In genomic region chr13:21233732-21234705, GRCm38 (mm10) we compare ENCODE assay signal across 9 mouse cellular contexts. TPM values are rescaled to one million over a fixed set of nuclear protein-coding genes. Genes with fewer than 3 reads are reported as not detected.
DNase-seq lines count a peak whose midpoint lies in the region; ATAC-seq and TF ChIP-seq lines count a peak whose summit lies in the region.
"Had no signal": no experiment of that assay in that cellular context is flagged by ENCODE, and none has a peak within 500 bp of the region (broad histone marks: within the 10 kb centered on the region; RNA-seq: fewer than 3 reads in every experiment).

No protein-coding gene starts in this region.

- DNase-seq in B cell, adult 2 months, result peak; percentile 83 to 84
- peak; percentile 92 for DNase-seq in brain, adult 2 months (ENCODE audit: low read depth, low spot score)
- peak; percentile 93 for DNase-seq in heart, embryonic 10.5 days (ENCODE audit: low spot score)
- DNase-seq in midbrain, postnatal 0 days (ENCODE audit: low spot score), result peak; percentile 87
- peak; percentile 64 to 80 for DNase-seq in spleen, postnatal 10 days (ENCODE audit: low spot score in 2 of 2)

- no peaks in the 10 kb centered on the region for H3K36me3 ChIP-seq in heart, embryonic 10.5 days
- no peaks in the 10 kb centered on the region for H3K36me3 ChIP-seq in kidney, embryonic 14.5 days (ENCODE audit: control insufficient read depth, insufficient read depth, low read length)
- H3K36me3 ChIP-seq in limb, embryonic 15.5 days, result no peaks in the 10 kb centered on the region
- no peaks in the 10 kb centered on the region for H3K36me3 ChIP-seq in midbrain, postnatal 0 days (ENCODE audit: insufficient read depth, low read length)

- no peaks in the 10 kb centered on the region for H3K27me3 ChIP-seq in heart, embryonic 10.5 days (ENCODE audit: insufficient read depth, poor library complexity, severe bottlenecking)
- H3K27me3 ChIP-seq in kidney, embryonic 14.5 days (ENCODE audit: control insufficient read depth, insufficient read depth, low read length), result no peaks in the 10 kb centered on the region
- H3K27me3 ChIP-seq in limb, embryonic 15.5 days, result no peaks in the 10 kb centered on the region
- H3K27me3 ChIP-seq in midbrain, postnatal 0 days (ENCODE audit: insufficient read depth, low read length), result no peaks in the 10 kb centered on the region

- WGBS in heart, embryonic 10.5 days, result under 1% methylated on average over 43 of the region's 43 CpGs
- WGBS in kidney, embryonic 14.5 days, result 1% methylated on average over 43 of the region's 43 CpGs
- under 1% methylated on average over 43 of the region's 43 CpGs for WGBS in limb, embryonic 15.5 days
- WGBS in midbrain, postnatal 0 days, result under 1% methylated on average over 43 of the region's 43 CpGs

- H3K4me3 ChIP-seq in embryonic fibroblast, embryonic 13.5 days (ENCODE audit: insufficient read depth, low read length), result peak overlapping the region; percentile 82
- peak overlapping the region; percentile 70 for H3K4me3 ChIP-seq in heart, embryonic 10.5 days
- H3K4me3 ChIP-seq in kidney, embryonic 14.5 days (ENCODE audit: low read length), result peak overlapping the region; percentile 60
- peak overlapping the region; percentile 50 for H3K4me3 ChIP-seq in limb, embryonic 15.5 days
- peak overlapping the region; percentile 57 for H3K4me3 ChIP-seq in midbrain, postnatal 0 days (ENCODE audit: low read depth, low read length)

- peak; percentile 64 for TF ChIP-seq CTCF in embryonic fibroblast, embryonic 13.5 days (IDR thresholded peaks at IDR 0.05; ENCODE audit: borderline replicate concordance, insufficient read depth, low read length)
- TF ChIP-seq CTCF in midbrain, postnatal 0 days (IDR thresholded peaks at IDR 0.05), result peak; percentile 88

- peak overlapping the region; percentile 51 for H3K9ac ChIP-seq in kidney, embryonic 14.5 days (ENCODE audit: low read depth, low read length)
- peak overlapping the region; percentile 45 for H3K9ac ChIP-seq in limb, embryonic 15.5 days
- H3K9ac ChIP-seq in midbrain, postnatal 0 days (replicated peaks; ENCODE audit: low read length, poor library complexity, severe bottlenecking), result peak overlapping the region; percentile 45

- peak; percentile 96 for ATAC-seq in kidney, embryonic 14.5 days (ENCODE audit: low FRiP score, low TSS enrichment)
- ATAC-seq in limb, embryonic 15.5 days (ENCODE audit: insufficient number of reproducible peaks, low FRiP score, low TSS enrichment, low read depth), result peak; percentile 77
- ATAC-seq in midbrain, postnatal 0 days (ENCODE audit: low FRiP score), result peak; percentile 94

- H3K27ac ChIP-seq in embryonic fibroblast, embryonic 13.5 days (ENCODE audit: insufficient read depth, low read length), result no peak overlapping the region
- H3K27ac ChIP-seq in heart, embryonic 10.5 days, result peak overlapping the region; percentile 56; the same call in 1 of the 2 replicates
- H3K27ac ChIP-seq in kidney, embryonic 14.5 days (ENCODE audit: low read depth, low read length), result no peak overlapping the region
- H3K27ac ChIP-seq in limb, embryonic 15.5 days, result peak overlapping the region; percentile 59; the same call in 1 of the 2 replicates
- H3K27ac ChIP-seq in midbrain, postnatal 0 days (ENCODE audit: low read depth, low read length), result peak overlapping the region; percentile 52; the same call in 1 of the 2 replicates

- no peaks in the 10 kb centered on the region for H3K9me3 ChIP-seq in heart, embryonic 10.5 days
- H3K9me3 ChIP-seq in kidney, embryonic 14.5 days (ENCODE audit: control insufficient read depth, low read length), result no peaks in the 10 kb centered on the region
- no peaks in the 10 kb centered on the region for H3K9me3 ChIP-seq in limb, embryonic 15.5 days
- no peaks in the 10 kb centered on the region for H3K9me3 ChIP-seq in midbrain, postnatal 0 days (ENCODE audit: low read length)

- peaks cover 6% of the 10 kb centered on the region; the same call in 1 of the 2 replicates for H3K4me1 ChIP-seq in embryonic fibroblast, embryonic 13.5 days (ENCODE audit: control insufficient read depth, insufficient read depth, low read length)
- H3K4me1 ChIP-seq in heart, embryonic 10.5 days, result no peaks in the 10 kb centered on the region
- no peaks in the 10 kb centered on the region for H3K4me1 ChIP-seq in kidney, embryonic 14.5 days (ENCODE audit: control insufficient read depth, insufficient read depth, low read length)
- H3K4me1 ChIP-seq in limb, embryonic 15.5 days, result peaks cover 5% of the 10 kb centered on the region
- H3K4me1 ChIP-seq in midbrain, postnatal 0 days (ENCODE audit: insufficient read depth, low read length), result no peaks in the 10 kb centered on the region

- TF ChIP-seq POLR2A in embryonic fibroblast, embryonic 13.5 days (IDR thresholded peaks at IDR 0.05; ENCODE audit: low read depth, low read length), result no peak

- peak overlapping the region; percentile 71 for H3K4me2 ChIP-seq in kidney, embryonic 14.5 days (replicated peaks; ENCODE audit: low read depth, low read length)
- H3K4me2 ChIP-seq in limb, embryonic 15.5 days, result peak overlapping the region; percentile 67
- H3K4me2 ChIP-seq in midbrain, postnatal 0 days (ENCODE audit: low read depth, low read length, poor library complexity, severe bottlenecking), result peak overlapping the region; percentile 45

RNA-seq across cellular contexts. Expression of gene Trim27, which starts 54.8 kb away (rescaled TPM):
- 52.0 and 61.4 TPM in 2 replicates for polyA plus RNA-seq in embryonic fibroblast, embryonic 13.5 days (2011; ENCODE audit: insufficient read length, low read depth, missing spikeins)
- polyA plus RNA-seq in heart, embryonic 10.5 days (2016; fragmentation: Nextera tagmentation; extraction: Ambion mirVana), result 108 and 152 TPM in 2 replicates
- polyA plus RNA-seq in kidney, embryonic 14.5 days (2014; fragmentation: Nextera tagmentation; extraction: Ambion mirVana), result 145 and 164 TPM in 2 replicates
- 106 and 121 TPM in 2 replicates for polyA plus RNA-seq in limb, embryonic 15.5 days (2015; fragmentation: Nextera tagmentation; extraction: Ambion mirVana)
- 74.5 and 76.2 TPM in 2 replicates for total RNA-seq in midbrain, postnatal 0 days (2014; rRNA removed)
- 64.2 and 65.0 TPM in 2 replicates for polyA plus RNA-seq in midbrain, postnatal 0 days (2015; fragmentation: Nextera tagmentation; extraction: Ambion mirVana)

RNA-seq across cellular contexts. Expression of gene Gpx5, which starts 58.5 kb away (rescaled TPM):
- not detected in 2 replicates for polyA plus RNA-seq in embryonic fibroblast, embryonic 13.5 days (2011; ENCODE audit: insufficient read length, low read depth, missing spikeins)
- polyA plus RNA-seq in heart, embryonic 10.5 days (2016; fragmentation: Nextera tagmentation; extraction: Ambion mirVana), result not detected in 2 replicates
- polyA plus RNA-seq in kidney, embryonic 14.5 days (2014; fragmentation: Nextera tagmentation; extraction: Ambion mirVana), result not detected in 2 replicates
- polyA plus RNA-seq in limb, embryonic 15.5 days (2015; fragmentation: Nextera tagmentation; extraction: Ambion mirVana), result not detected in 2 replicates
- not detected in 2 replicates for total RNA-seq in midbrain, postnatal 0 days (2014; rRNA removed)
- not detected in 2 replicates for polyA plus RNA-seq in midbrain, postnatal 0 days (2015; fragmentation: Nextera tagmentation; extraction: Ambion mirVana)
- total RNA-seq: adrenal gland, postnatal 4 days had no signal

Comparison
In these comparisons a context has a peak if more than half of its experiments do, and no peak if none do; other contexts are left out.
1. H3K27ac ChIP-seq: peak in heart, embryonic 10.5 days (single experiment), limb, embryonic 15.5 days (single experiment) and midbrain, postnatal 0 days (single experiment); none in embryonic fibroblast, embryonic 13.5 days (single experiment) and kidney, embryonic 14.5 days (single experiment).
2. Peak in every context shown above with its lines, with median percentiles within 50 percentile points of each other: DNase-seq, H3K4me3 ChIP-seq, ATAC-seq, H3K4me2 ChIP-seq and H3K9ac ChIP-seq.